In the genomic region with DNA sequence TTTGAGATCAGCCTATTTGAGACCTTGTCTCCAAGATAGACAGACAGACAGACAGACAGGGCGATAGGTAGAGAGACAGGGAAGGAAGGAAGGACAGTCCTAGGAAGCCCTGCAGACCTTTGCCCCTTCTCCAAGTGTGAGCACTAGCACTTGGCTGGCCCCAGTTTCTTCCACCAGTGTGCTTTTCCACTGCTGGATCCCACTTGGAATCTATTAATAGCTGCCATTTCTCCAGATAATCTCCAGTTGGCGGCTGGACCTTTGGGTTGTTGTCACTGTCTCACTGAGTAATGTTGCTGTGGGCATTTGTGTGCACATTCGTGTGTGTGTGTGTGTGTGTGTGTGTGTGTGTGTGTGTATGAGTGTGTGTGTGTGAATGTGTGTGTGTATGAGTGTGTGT, we compare ENCODE assay signal across 20 mouse cellular contexts. TPM values are rescaled to one million over a fixed set of nuclear protein-coding genes. Genes with fewer than 3 reads are reported as not detected.
DNase-seq lines count a peak whose midpoint lies in the region; ATAC-seq and TF ChIP-seq lines count a peak whose summit lies in the region.
"Had no signal": no experiment of that assay in that cellular context is flagged by ENCODE, and none has a peak within 500 bp of the region (broad histone marks: within the 10 kb centered on the region; RNA-seq: fewer than 3 reads in every experiment).

No protein-coding gene starts in this region.

- 76% methylated on average over 3 of the region's 3 CpGs for WGBS in intestine, embryonic 16.5 days
- WGBS in intestine, postnatal 0 days, result 77% methylated on average over 3 of the region's 3 CpGs
- 46% methylated on average over 3 of the region's 3 CpGs for WGBS in heart, embryonic 15.5 days
- 71% methylated on average over 3 of the region's 3 CpGs for WGBS in lung, adult 2 months

- H3K36me3 ChIP-seq in intestine, embryonic 16.5 days (ENCODE audit: control insufficient read depth, insufficient read depth, low read length), result no peaks in the 10 kb centered on the region
- H3K36me3 ChIP-seq in intestine, postnatal 0 days (ENCODE audit: control insufficient read depth, insufficient read depth), result no peaks in the 10 kb centered on the region
- no peaks in the 10 kb centered on the region for H3K36me3 ChIP-seq in heart, embryonic 15.5 days

- no peaks in the 10 kb centered on the region for H3K9me3 ChIP-seq in intestine, embryonic 16.5 days (ENCODE audit: control insufficient read depth, low read length)
- no peaks in the 10 kb centered on the region for H3K9me3 ChIP-seq in intestine, postnatal 0 days (ENCODE audit: control insufficient read depth)
- H3K9me3 ChIP-seq in heart, embryonic 15.5 days (replicated peaks), result no peaks in the 10 kb centered on the region
- H3K9me3 ChIP-seq: limb, embryonic 15.5 days; midbrain, embryonic 12.5 days; neural tube, embryonic 12.5 days had no signal

- ATAC-seq in intestine, embryonic 16.5 days, result 0 out of 2 replicates have a peak, but pooled peaks have one; percentile 33
- ATAC-seq in intestine, postnatal 0 days, result no peak
- no peak for ATAC-seq in heart, embryonic 15.5 days (replicated peaks; ENCODE audit: insufficient number of reproducible peaks, insufficient read depth, low FRiP score, low read depth)
- ATAC-seq in erythroblast, adult 5-6 weeks (replicated peaks; ENCODE audit: low FRiP score, poor library complexity, severe bottlenecking), result no peak
- ATAC-seq: forebrain, embryonic 14.5 days; lung, postnatal 0 days had no signal

- peak; percentile 70 for DNase-seq in gastrocnemius, adult 18-20 months (ENCODE audit: low spot score)
- DNase-seq in gastrocnemius, postnatal 36 days, result no peak
- DNase-seq in skeletal muscle tissue, adult 2 months (ENCODE audit: low read depth, low spot score), result peak; percentile 69
- no peak for DNase-seq in lung, adult 2 months
- DNase-seq: adrenal gland, adult 8-10 months; cerebellum, adult 9-10 months; kidney, adult 2 months; kidney, postnatal 10 days; right cerebral cortex, postnatal 4 days; thymus, postnatal 14 days had no signal

- no peak overlapping the region for H3K9ac ChIP-seq in intestine, embryonic 16.5 days (ENCODE audit: low read depth, low read length)
- H3K9ac ChIP-seq in intestine, postnatal 0 days (ENCODE audit: low read depth, low read length), result no peak overlapping the region
- H3K9ac ChIP-seq in heart, embryonic 15.5 days, result no peak overlapping the region
- H3K9ac ChIP-seq: limb, embryonic 15.5 days; midbrain, embryonic 12.5 days; neural tube, embryonic 12.5 days had no signal

- TF ChIP-seq CTCF in intestine, postnatal 0 days (IDR thresholded peaks at IDR 0.05; ENCODE audit: low read depth), result no peak
- no peak for TF ChIP-seq CTCF in lung, adult 2 months (IDR thresholded peaks at IDR 0.05; ENCODE audit: insufficient read depth, low read length)

- no peak for TF ChIP-seq POLR2A in lung, adult 2 months (IDR thresholded peaks at IDR 0.05; ENCODE audit: borderline replicate concordance, extremely low read depth, low read depth, low read length)

- H3K4me3 ChIP-seq in intestine, embryonic 16.5 days (ENCODE audit: low read length), result no peak overlapping the region
- H3K4me3 ChIP-seq in intestine, postnatal 0 days (ENCODE audit: low read depth, low read length), result no peak overlapping the region
- H3K4me3 ChIP-seq in heart, embryonic 15.5 days, result no peak overlapping the region
- no peak overlapping the region for H3K4me3 ChIP-seq in lung, adult 2 months (replicated peaks; ENCODE audit: extremely low read depth, low read depth, low read length)
- H3K4me3 ChIP-seq: erythroblast, embryonic 14.5 days; limb, embryonic 15.5 days; midbrain, embryonic 12.5 days; neural tube, embryonic 12.5 days had no signal

- H3K27ac ChIP-seq in intestine, embryonic 16.5 days (ENCODE audit: low read length), result no peak overlapping the region
- no peak overlapping the region for H3K27ac ChIP-seq in intestine, postnatal 0 days (ENCODE audit: low read depth, low read length)
- H3K27ac ChIP-seq in heart, embryonic 15.5 days, result peak overlapping the region; percentile 80
- H3K27ac ChIP-seq: limb, embryonic 15.5 days; midbrain, embryonic 12.5 days; neural tube, embryonic 12.5 days had no signal

- intact Hi-C loops in gastrocnemius, postnatal 36 days (cut with DNase I), result no loop called here

- H3K27me3 ChIP-seq in intestine, embryonic 16.5 days (replicated peaks; ENCODE audit: control insufficient read depth, insufficient read depth, low read length), result no peaks in the 10 kb centered on the region
- H3K27me3 ChIP-seq in intestine, postnatal 0 days (replicated peaks; ENCODE audit: control insufficient read depth, insufficient read depth, low read length), result no peaks in the 10 kb centered on the region
- H3K27me3 ChIP-seq in heart, embryonic 15.5 days, result no peaks in the 10 kb centered on the region
- H3K27me3 ChIP-seq: limb, embryonic 15.5 days; midbrain, embryonic 12.5 days; neural tube, embryonic 12.5 days had no signal

- no peaks in the 10 kb centered on the region for H3K4me1 ChIP-seq in intestine, embryonic 16.5 days (ENCODE audit: control insufficient read depth, insufficient read depth, low read length)
- no peaks in the 10 kb centered on the region for H3K4me1 ChIP-seq in intestine, postnatal 0 days (replicated peaks; ENCODE audit: control insufficient read depth, insufficient read depth, low read length)
- peaks cover 39% of the 10 kb centered on the region for H3K4me1 ChIP-seq in heart, embryonic 15.5 days (replicated peaks)
- no peaks in the 10 kb centered on the region for H3K4me1 ChIP-seq in lung, adult 2 months (ENCODE audit: control insufficient read depth, insufficient read depth, low read length)
- H3K4me1 ChIP-seq: neural tube, embryonic 12.5 days had no signal

- no peak overlapping the region for H3K4me2 ChIP-seq in intestine, embryonic 16.5 days (ENCODE audit: low read depth, low read length)
- no peak overlapping the region for H3K4me2 ChIP-seq in intestine, postnatal 0 days (replicated peaks; ENCODE audit: low read depth)
- peak overlapping the region; percentile 18 for H3K4me2 ChIP-seq in heart, embryonic 15.5 days
- H3K4me2 ChIP-seq: limb, embryonic 15.5 days; midbrain, embryonic 12.5 days; neural tube, embryonic 12.5 days had no signal

RNA-seq across cellular contexts. Expression of gene Rac1, which starts 30.9 kb away (rescaled TPM):
- 100 to 1,000 TPM; 225 to 239 TPM for total RNA-seq in gastrocnemius, adult 18-20 months (2021)
- total RNA-seq in gastrocnemius, postnatal 36 days (2021), result 100 to 1,000 TPM; 188 to 206 TPM
- polyA plus RNA-seq in intestine, embryonic 16.5 days (2015; fragmentation: Nextera tagmentation; extraction: Ambion mirVana), result 52.6 and 307 TPM in 2 replicates
- 375 and 413 TPM in 2 replicates for polyA plus RNA-seq in intestine, postnatal 0 days (2015; fragmentation: Nextera tagmentation; extraction: Ambion mirVana)
- polyA plus RNA-seq in heart, embryonic 15.5 days (2015; fragmentation: Nextera tagmentation; extraction: Ambion mirVana), result 322 and 367 TPM in 2 replicates
- 122 and 144 TPM in 2 replicates for total RNA-seq in erythroblast, adult 5-6 weeks (2015; ENCODE audit: low replicate concordance)
- 42.5 and 72.4 TPM in 2 replicates for total RNA-seq in erythroblast, adult 5-6 weeks (2017; ENCODE audit: low replicate concordance)
- 228 and 400 TPM in 2 replicates for polyA plus RNA-seq in lung, adult 2 months (2012; rRNA removed)

Comparison
In these comparisons a context has a peak if more than half of its experiments do, and no peak if none do; other contexts are left out.
1. DNase-seq: peak in gastrocnemius, adult 18-20 months (single experiment) and skeletal muscle tissue, adult 2 months (single experiment); none in gastrocnemius, postnatal 36 days (0 of 2) and lung, adult 2 months (single experiment).